ENCODE assay signal across 27 mouse cellular contexts in genomic region chr4:135336023-135336357, GRCm38 (mm10). TPM values are rescaled to one million over a fixed set of nuclear protein-coding genes. Genes with fewer than 3 reads are reported as not detected.
DNase-seq lines count a peak whose midpoint lies in the region; ATAC-seq and TF ChIP-seq lines count a peak whose summit lies in the region.
"Had no signal": no experiment of that assay in that cellular context is flagged by ENCODE, and none has a peak within 500 bp of the region (broad histone marks: within the 10 kb centered on the region; RNA-seq: fewer than 3 reads in every experiment).

No protein-coding gene starts in this region.

- no peak for TF ChIP-seq CTCF in kidney, adult 2 months (conservative IDR thresholded peaks at IDR 0.05; ENCODE audit: insufficient read depth, insufficient read length, low read depth, low read length)
- TF ChIP-seq CTCF in liver, adult 2 months (IDR thresholded peaks at IDR 0.05; ENCODE audit: low read depth, low read length): no peak
- no peak for TF ChIP-seq CTCF in liver, postnatal 0 days (IDR thresholded peaks at IDR 0.05; ENCODE audit: low read depth)

- no peak for ATAC-seq in liver, embryonic 12.5 days
- peak; percentile 59 for ATAC-seq in intestine, embryonic 16.5 days
- ATAC-seq in liver, postnatal 0 days: peak; percentile 22
- ATAC-seq: forebrain, embryonic 15.5 days; hindbrain, postnatal 0 days; midbrain, embryonic 16.5 days had no signal

- H3K79me2 ChIP-seq in liver, adult 2 months (ENCODE audit: control insufficient read depth, insufficient read depth, low read length): peaks cover 9% of the 10 kb centered on the region; the same call in 1 of the 2 replicates

- H3K4me1 ChIP-seq in kidney, adult 2 months (ENCODE audit: control insufficient read depth, insufficient read depth, low read length): peaks cover 19% of the 10 kb centered on the region
- peaks cover 16% of the 10 kb centered on the region for H3K4me1 ChIP-seq in liver, adult 2 months (ENCODE audit: control insufficient read depth, insufficient read depth, low read length)
- H3K4me1 ChIP-seq in liver, embryonic 12.5 days: peaks cover 6% of the 10 kb centered on the region; the same call in 1 of the 2 replicates
- peaks cover 10% of the 10 kb centered on the region; the same call in 1 of the 2 replicates for H3K4me1 ChIP-seq in intestine, embryonic 16.5 days (ENCODE audit: control insufficient read depth, insufficient read depth, low read length)
- no peaks in the 10 kb centered on the region for H3K4me1 ChIP-seq in liver, postnatal 0 days (ENCODE audit: insufficient read depth)
- H3K4me1 ChIP-seq: embryonic facial prominence, embryonic 12.5 days; forebrain, embryonic 15.5 days; hindbrain, embryonic 12.5 days; limb, embryonic 12.5 days had no signal

- peak overlapping the region; percentile 60 for H3K27ac ChIP-seq in kidney, adult 2 months (ENCODE audit: insufficient read depth, low read depth, low read length)
- H3K27ac ChIP-seq in liver, adult 2 months (replicated peaks; ENCODE audit: insufficient read depth, low read depth, low read length): peak overlapping the region; percentile 17; the same call in 1 of the 2 replicates
- H3K27ac ChIP-seq in liver, embryonic 12.5 days: no peak overlapping the region
- H3K27ac ChIP-seq in intestine, embryonic 16.5 days (ENCODE audit: low read length): peak overlapping the region; percentile 73
- H3K27ac ChIP-seq in liver, postnatal 0 days (ENCODE audit: low read depth): peak overlapping the region; percentile 52
- H3K27ac ChIP-seq: embryonic facial prominence, embryonic 12.5 days; forebrain, embryonic 15.5 days; hindbrain, embryonic 12.5 days; hindbrain, postnatal 0 days; limb, embryonic 12.5 days had no signal

- H3K27me3 ChIP-seq in kidney, adult 2 months (replicated peaks; ENCODE audit: control insufficient read depth, insufficient read depth, low read length): no peaks in the 10 kb centered on the region
- H3K27me3 ChIP-seq in liver, adult 2 months (ENCODE audit: control insufficient read depth, insufficient read depth, low read length): no peaks in the 10 kb centered on the region
- H3K27me3 ChIP-seq in liver, embryonic 12.5 days (replicated peaks): no peaks in the 10 kb centered on the region
- no peaks in the 10 kb centered on the region for H3K27me3 ChIP-seq in intestine, embryonic 16.5 days (replicated peaks; ENCODE audit: control insufficient read depth, insufficient read depth, low read length)
- no peaks in the 10 kb centered on the region for H3K27me3 ChIP-seq in liver, postnatal 0 days (ENCODE audit: insufficient read depth, low read length)
- H3K27me3 ChIP-seq: embryonic facial prominence, embryonic 12.5 days; forebrain, embryonic 15.5 days; hindbrain, embryonic 12.5 days; limb, embryonic 12.5 days had no signal

- TF ChIP-seq POLR2A in kidney, adult 2 months (IDR thresholded peaks at IDR 0.05; ENCODE audit: low read depth, low read length): no peak
- TF ChIP-seq POLR2A in liver, adult 2 months (IDR thresholded peaks at IDR 0.05; ENCODE audit: extremely low read depth, insufficient read depth, low read length): no peak

- peaks cover 13% of the 10 kb centered on the region for H3K36me3 ChIP-seq in kidney, adult 2 months (ENCODE audit: control insufficient read depth, insufficient read depth, low read length)
- H3K36me3 ChIP-seq in liver, adult 2 months (ENCODE audit: control insufficient read depth, insufficient read depth, low read length): peaks cover 72% of the 10 kb centered on the region
- peaks cover 99% of the 10 kb centered on the region for H3K36me3 ChIP-seq in liver, embryonic 12.5 days
- peaks cover 26% of the 10 kb centered on the region for H3K36me3 ChIP-seq in intestine, embryonic 16.5 days (ENCODE audit: control insufficient read depth, insufficient read depth, low read length)
- peaks cover 94% of the 10 kb centered on the region for H3K36me3 ChIP-seq in liver, postnatal 0 days (replicated peaks; ENCODE audit: insufficient read depth, low read length)

- no peaks in the 10 kb centered on the region for H3K9me3 ChIP-seq in liver, embryonic 12.5 days (replicated peaks)
- no peaks in the 10 kb centered on the region for H3K9me3 ChIP-seq in intestine, embryonic 16.5 days (ENCODE audit: control insufficient read depth, low read length)
- H3K9me3 ChIP-seq in liver, postnatal 0 days (ENCODE audit: low read length): no peaks in the 10 kb centered on the region
- H3K9me3 ChIP-seq: embryonic facial prominence, embryonic 12.5 days; forebrain, embryonic 15.5 days; G1E; hindbrain, embryonic 12.5 days; limb, embryonic 12.5 days had no signal

- H3K4me2 ChIP-seq in liver, embryonic 12.5 days: no peak overlapping the region
- 0 out of 2 replicates have a peak overlapping the region, but pooled peaks have one; percentile 10 for H3K4me2 ChIP-seq in intestine, embryonic 16.5 days (ENCODE audit: low read depth, low read length)
- peak overlapping the region; percentile 33 for H3K4me2 ChIP-seq in liver, postnatal 0 days (ENCODE audit: low read depth, low read length)
- H3K4me2 ChIP-seq: embryonic facial prominence, embryonic 12.5 days; forebrain, embryonic 15.5 days; heart, embryonic 11.5 days; hindbrain, embryonic 12.5 days; limb, embryonic 12.5 days; midbrain, embryonic 11.5 days had no signal

- DNase-seq in kidney, adult 2 months: peak; percentile 32
- no peak for DNase-seq in kidney, postnatal 36 days
- DNase-seq in liver, adult 2 months (ENCODE audit: extremely low read depth, low read depth, low spot score): no peak
- no peak for DNase-seq in liver, postnatal 0 days
- no peak for DNase-seq in cerebellum, adult 9-11 months
- DNase-seq: adrenal gland, postnatal 10 days; cerebellum, adult 8-10 months; embryo, embryonic 11 days; gastrocnemius, postnatal 36 days; heart, adult 18-20 months; heart, postnatal 36 days; lung, adult 2 months; lung, postnatal 36 days; right cerebral cortex, postnatal 25 days; spleen, adult 18-20 months; thymus, postnatal 4 days had no signal

- no peak overlapping the region for H3K9ac ChIP-seq in liver, adult 2 months (ENCODE audit: low read depth, low read length)
- no peak overlapping the region for H3K9ac ChIP-seq in liver, embryonic 12.5 days
- no peak overlapping the region for H3K9ac ChIP-seq in intestine, embryonic 16.5 days (ENCODE audit: low read depth, low read length)
- no peak overlapping the region for H3K9ac ChIP-seq in liver, postnatal 0 days (replicated peaks)
- H3K9ac ChIP-seq: embryonic facial prominence, embryonic 12.5 days; forebrain, embryonic 15.5 days; hindbrain, embryonic 12.5 days; limb, embryonic 12.5 days had no signal

- no peak overlapping the region for H3K4me3 ChIP-seq in kidney, adult 2 months (ENCODE audit: insufficient read depth, low read depth, low read length)
- no peak overlapping the region for H3K4me3 ChIP-seq in liver, adult 2 months (ENCODE audit: insufficient read depth, low read depth, low read length)
- no peak overlapping the region for H3K4me3 ChIP-seq in liver, embryonic 12.5 days
- no peak overlapping the region for H3K4me3 ChIP-seq in intestine, embryonic 16.5 days (ENCODE audit: low read length)
- H3K4me3 ChIP-seq in liver, postnatal 0 days (ENCODE audit: low read depth, low read length): no peak overlapping the region
- H3K4me3 ChIP-seq: embryonic facial prominence, embryonic 12.5 days; forebrain, embryonic 15.5 days; hindbrain, embryonic 12.5 days; limb, embryonic 12.5 days had no signal

- TF ChIP-seq EP300 in liver, postnatal 0 days (IDR thresholded peaks at IDR 0.05; ENCODE audit: low read depth): no peak

- 27% methylated on average over 3 of the region's 3 CpGs for WGBS in kidney, adult 2 months
- WGBS in liver, adult 2 months: 20% methylated on average over 3 of the region's 3 CpGs
- 87% methylated on average over 3 of the region's 3 CpGs for WGBS in liver, embryonic 12.5 days (ENCODE audit: insufficient replicate concordance)
- 76% methylated on average over 3 of the region's 3 CpGs for WGBS in intestine, embryonic 16.5 days
- 65% methylated on average over 3 of the region's 3 CpGs for WGBS in liver, postnatal 0 days (ENCODE audit: insufficient replicate concordance)

RNA-seq across cellular contexts. Expression of gene Srrm1, which starts 17.1 kb away (rescaled TPM):
- 17.1 and 21.6 TPM in 2 replicates for polyA plus RNA-seq in kidney, adult 2 months (2012; rRNA removed)
- 15.0 and 18.8 TPM in 2 replicates for total RNA-seq in liver, adult 2 months (2014; rRNA removed)
- polyA plus RNA-seq in liver, adult 2 months (2012; rRNA removed): 8.2 and 8.9 TPM in 2 replicates
- 170 and 173 TPM in 2 replicates for polyA plus RNA-seq in liver, embryonic 12.5 days (2016; fragmentation: Nextera tagmentation; extraction: Ambion mirVana)
- polyA plus RNA-seq in intestine, embryonic 16.5 days (2015; fragmentation: Nextera tagmentation; extraction: Ambion mirVana): 152 and 176 TPM in 2 replicates
- 79.3 and 90.6 TPM in 2 replicates for polyA plus RNA-seq in liver, postnatal 0 days (2015; fragmentation: Nextera tagmentation; extraction: Ambion mirVana)
